Mouse (Mus musculus) NIH3T3 (cell line): ENCODE measurements at regions not wholly inside any gene's neighbourhood (a gene's known extent, or its start where the extent isn't known, plus 50 kb on each side); places are given as distances from the start of the nearest gene placed in this dataset.

ENCODE experiments used
- DNase-seq: peaks from one replicate; pipeline ENCODE4 v3.0.0-alpha.2; 2012; ENCODE audit warnings: low read depth

GRCm38 (mm10) chr2:109576946-109577345, 97.6 kb upstream of the Bdnf start:
- DNase-seq: no peak

DNA sequence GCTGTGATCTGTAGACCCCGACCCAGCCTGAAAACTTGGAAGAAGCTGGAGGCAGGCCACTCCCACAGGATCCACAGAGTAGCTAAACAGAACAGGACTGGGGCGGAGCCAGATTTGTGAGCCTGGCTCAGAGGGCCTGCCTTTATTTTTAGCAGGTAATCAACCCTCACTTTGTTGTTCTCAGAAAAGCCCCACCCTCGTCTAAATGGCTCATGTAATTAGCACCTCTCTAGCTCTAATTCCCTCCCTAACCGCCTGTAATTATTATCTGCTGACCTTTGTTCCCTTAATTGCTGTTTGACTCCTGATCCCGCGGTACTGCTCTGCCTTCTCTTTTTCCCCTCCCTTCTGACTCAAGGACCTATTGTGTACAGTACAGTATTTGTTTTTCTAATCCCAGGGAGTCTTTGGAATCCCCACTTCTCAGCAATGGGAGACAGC, 95.6 kb upstream of the Bdnf start:
- no peak for DNase-seq

- no peak for DNase-seq
These were observed 56.0 kb upstream of the Bdnf start for GRCm38 (mm10) chr2:109618341-109619058.

DNA sequence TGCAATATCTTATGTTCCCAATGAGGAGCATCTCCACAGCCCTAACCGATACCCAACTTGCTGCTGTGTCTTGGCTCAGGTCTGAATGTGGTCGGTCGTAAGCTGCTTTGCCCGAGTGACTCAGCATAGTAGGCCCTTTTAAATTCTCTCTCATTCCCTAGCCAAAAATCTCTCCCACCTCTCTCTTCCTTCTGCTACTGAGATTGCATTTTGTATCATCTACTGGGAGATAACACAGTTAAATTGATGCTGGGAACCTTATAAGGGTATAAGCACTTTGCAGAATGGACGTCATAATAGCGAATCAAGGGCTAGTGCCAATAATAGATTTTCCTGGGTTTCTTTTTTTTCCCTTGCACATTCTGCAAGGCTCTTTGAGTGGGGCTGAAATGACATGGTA, 54.8 kb upstream of the Bdnf start:
- no peak for DNase-seq

- DNase-seq: no peak
These were observed 52.9 kb upstream of the Bdnf start for GRCm38 (mm10) chr2:109621595-109621994.
